Mouse (Mus musculus): ENCODE data around the gene Cntnap5b.
"Not testable (repeated sequence)": the region's sequence is repeated elsewhere in the genome, so short reads cannot be mapped to it uniquely, and the experiment has no call there.

The Cntnap5b gene

GRCm38 (mm10) chr1:99772614-99773013 lies at the start of gene Cntnap5b:
Cntnap5b (plus strand) TSS chr1:99772765.
- no peak for DNase-seq

GRCm38 (mm10) chr1:99759996-99760395 lies 12.6 kb upstream of the Cntnap5b start:
- no peak for DNase-seq

DNA sequence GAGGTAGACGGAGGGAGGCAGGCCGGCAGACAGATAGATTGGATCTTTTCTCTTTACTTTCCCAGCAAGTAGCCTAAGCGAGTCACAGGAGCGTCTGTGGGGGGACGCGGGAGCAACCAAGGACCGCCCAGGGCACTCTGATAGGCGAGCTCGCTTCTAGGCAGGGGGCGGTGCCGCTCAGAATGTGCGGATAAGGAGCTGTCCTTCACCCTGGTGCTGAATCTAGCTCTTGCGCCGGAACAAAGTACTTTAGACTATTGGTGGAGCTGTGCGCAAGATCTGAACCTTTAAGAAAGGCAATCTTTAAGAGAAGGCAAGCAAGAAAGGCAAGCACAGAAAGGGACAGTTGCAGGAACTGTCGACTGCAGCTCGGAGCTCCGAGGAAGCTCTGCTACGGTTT lies 382 bp upstream of the Cntnap5b start:
- peak; percentile 86 to 88 for DNase-seq

DNA sequence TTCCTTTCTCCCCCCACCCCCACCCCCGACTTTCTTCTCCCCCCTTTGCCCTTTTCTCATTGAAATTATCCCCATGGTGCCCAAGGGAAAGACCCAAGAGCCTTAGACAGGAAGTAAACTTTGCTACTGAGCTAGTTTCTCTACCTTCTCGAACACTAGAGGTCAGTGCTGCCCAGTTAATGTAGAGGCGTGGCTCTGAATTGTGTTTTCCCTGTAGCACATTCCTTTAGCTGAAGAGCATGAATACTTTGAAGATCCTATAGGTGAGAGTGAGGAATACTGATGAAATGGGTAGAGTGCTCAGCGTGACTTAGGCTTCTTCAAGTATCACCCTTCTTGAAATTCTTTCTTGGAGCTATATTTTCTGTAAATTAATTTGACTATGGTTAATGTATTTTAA lies 1.6 kb downstream of the Cntnap5b start:
- DNase-seq, result peak; percentile 15 to 19

DNA sequence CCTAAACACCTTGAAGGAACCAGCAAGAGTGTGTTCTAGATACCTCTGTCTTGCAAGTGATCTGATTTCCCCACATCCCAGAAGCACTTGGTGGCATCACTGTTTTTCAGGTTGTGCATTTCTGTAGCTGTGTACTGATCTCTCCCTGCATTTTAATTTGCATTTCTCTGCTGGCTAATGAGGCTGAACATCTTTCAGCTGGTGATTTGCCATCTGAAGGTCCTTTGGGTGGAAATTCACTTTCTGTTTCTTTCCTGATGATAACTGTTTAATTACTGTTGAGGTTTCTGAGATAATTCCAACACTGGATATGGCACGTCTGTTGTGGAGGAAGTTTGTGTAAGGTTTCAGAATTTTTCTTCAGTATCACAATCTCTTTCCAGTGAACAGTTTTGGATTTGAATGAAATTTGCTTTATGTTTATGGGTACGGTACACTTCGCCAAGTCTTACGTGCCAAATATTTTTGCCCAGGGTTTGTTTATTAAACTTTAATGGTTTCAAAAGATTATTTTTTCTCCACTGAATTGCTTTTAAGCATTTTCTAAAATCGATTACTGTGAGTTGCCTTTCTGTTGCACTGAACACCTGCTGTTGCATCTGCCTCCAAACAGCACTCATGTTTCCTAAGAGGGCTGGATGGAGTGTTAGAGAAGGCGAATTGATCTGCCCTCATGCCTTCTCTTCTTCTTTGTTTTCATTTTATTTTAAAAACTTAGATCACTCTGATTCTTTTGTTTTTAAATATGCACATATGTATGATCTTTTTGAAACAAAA lies 41.0 kb downstream of the Cntnap5b start:
- no peak for DNase-seq

DNA sequence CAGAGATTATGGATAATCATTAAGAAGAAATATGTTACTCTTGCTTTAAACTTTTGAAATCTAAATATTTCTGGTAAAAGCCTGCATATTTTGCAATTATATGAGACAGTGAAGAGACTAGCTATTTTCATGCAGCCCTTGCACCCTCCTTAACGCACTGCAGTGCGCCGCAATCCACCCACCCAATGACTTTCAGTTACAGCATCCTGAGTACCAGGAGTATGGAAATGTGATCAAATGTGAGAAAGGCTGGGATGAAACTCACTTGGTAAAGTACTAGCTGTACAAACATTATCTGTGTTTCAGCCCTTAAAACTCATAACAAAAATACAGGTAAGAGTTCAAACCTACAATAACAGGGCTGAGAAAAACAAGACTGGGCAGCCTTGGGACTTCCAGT lies 99.8 kb downstream of the Cntnap5b start:
- no peak for DNase-seq

DNA sequence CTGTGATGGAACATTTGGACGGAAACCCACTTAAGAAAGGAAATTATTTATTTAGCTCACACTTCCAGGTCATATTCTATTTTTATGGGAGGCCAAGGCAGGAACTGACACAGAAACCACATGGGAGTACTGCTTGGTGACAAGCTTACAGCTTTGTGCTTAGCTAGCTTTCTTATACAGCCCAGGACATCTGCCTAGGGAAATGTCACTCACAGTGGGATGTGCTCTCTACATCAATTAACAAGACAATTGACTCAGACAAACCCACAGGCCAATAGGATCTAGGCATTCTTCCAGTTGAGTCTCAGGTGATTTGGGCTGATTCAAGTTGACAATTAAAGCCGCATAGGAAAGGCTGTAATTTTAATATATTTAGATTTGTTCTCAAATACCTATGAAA lies 135.2 kb downstream of the Cntnap5b start:
- DNase-seq, result no peak

DNA sequence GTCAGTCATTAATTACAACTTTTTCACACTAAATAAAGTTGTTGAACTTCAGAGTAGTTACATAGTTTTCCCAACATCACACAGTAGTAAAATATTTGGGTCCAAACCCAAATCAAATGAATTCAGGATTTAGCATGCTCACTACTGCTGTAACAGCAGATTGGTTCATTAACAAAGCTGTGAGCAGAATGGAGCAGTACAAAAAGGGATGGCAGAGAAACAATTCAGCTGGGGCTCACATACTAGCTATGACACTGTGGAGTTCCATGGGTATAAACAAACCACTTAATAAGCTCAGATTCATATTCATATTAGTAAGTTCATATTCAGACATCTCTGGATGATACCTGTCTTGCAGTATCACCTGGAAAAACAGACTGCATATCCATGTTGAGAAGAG lies 170.9 kb downstream of the Cntnap5b start:
- DNase-seq, result no peak

- DNase-seq, result no peak
These were observed 186.9 kb downstream of the Cntnap5b start for GRCm38 (mm10) chr1:99959428-99959987.

DNA sequence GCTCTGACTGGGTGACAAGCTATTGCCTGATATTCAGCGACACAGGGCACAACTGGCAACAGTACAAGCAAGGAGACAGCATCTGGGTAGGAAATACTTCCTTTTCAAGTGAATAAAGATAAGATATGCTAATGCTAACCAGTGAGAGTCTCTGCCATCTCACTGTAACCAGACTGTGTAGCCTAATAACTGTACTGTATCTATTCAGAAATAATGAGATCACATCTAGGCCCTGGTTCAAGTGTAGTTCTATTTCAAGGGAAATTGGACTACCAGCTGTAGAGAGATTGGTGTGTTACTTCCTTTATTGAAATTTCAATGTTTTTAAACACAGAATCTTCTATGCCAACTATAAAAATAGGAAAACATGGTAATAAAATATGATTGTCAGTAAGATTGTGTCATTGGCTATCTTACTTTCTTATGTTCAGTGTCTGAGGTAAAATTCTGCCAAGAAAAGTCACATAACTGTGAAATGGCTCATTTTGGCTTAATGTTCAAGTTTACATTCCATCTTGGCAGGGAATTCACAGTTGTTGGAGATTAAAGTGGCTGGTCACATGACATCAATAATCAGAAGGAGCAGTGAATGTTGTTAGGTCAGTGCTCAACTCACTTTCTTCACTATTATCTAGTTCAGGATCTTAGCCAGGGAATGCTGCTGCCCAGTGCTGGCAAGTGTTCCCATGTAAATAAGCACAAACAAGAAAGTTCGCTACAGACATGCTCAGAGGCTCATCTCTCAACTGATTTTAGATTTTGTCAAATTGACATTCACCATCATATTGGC lies 194.9 kb downstream of the Cntnap5b start:
- DNase-seq, result no peak

DNA sequence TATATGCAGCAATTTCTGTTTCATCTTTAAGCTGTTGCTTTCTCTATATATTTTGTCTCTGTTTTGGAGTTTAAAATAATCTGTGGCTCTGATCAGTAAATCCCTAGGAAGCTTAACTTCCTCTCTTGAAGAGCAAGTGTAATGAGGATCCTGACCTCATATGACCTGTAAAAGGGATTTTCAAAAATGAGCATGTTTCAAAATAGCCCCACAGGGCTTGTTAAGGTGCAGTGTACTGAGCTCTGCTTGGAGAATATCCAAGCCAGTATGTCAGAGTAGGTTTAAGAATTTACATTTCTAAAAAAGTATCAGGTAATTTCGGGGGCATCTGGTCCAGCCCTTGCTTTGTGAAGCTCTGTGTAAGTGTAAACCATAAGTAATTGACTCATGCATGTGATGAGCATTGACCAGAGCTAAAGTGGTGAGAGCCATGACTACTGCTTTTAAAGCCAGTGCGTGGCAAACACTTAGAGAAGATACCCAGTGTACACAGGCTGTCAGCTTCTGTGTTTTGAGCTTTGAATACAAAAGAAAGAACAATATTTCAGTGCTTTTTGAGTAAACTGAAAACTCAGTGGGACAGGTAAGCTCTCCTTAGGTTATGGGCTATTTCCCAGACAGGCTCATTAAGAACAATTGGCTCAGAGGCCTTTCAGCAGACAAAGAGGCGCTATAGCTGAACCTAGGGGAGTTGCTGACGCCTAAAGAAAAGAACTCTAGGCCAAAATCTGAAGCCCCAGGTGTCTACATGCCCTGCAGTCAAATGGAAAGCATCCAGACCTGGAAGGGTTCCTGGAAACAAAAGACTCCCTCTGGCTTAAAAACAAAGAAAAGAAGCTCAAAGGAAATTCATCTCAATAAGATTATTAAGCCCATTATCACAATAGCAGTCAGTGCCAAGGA lies 197.9 kb downstream of the Cntnap5b start:
- no peak for DNase-seq

- not testable (repeated sequence) for DNase-seq
These were observed 228.7 kb downstream of the Cntnap5b start for GRCm38 (mm10) chr1:100001226-100001625.

DNA sequence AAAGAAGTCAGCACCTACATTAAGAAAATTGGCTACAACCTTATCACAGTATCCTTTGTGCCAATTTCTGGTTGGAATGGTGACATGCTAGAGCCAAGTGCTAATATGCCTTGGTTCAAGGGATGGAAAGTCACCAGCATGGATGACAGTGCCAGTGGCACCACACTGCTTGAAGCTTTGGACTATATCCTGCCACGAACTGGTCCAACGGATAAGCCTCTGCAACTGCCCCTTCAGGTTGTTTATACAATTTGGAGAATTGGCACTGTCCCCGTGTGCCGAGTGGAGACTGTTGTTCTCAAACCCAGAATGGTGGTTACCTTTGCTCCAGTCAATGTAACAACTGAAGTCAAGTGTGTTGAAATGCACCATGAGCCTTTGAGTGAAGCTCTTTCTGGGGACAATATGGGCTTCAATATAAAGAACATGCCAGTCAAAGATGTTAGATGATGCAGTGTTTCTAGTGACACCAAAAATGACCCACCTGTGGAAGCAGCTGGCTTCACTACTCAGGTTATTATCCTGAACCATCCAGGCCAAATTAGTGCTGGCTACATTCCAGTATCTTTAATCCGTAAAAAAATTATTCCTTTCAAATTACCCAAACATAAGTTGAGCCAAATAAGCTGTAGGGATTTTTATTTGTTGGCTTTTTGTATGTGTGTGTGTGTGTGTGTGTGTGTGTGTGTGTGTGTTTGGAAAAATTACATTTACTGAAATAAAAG lies 233.6 kb downstream of the Cntnap5b start:
- DNase-seq, result no peak

- DNase-seq, result no peak
These were observed 269.2 kb downstream of the Cntnap5b start for GRCm38 (mm10) chr1:100041808-100042207.

GRCm38 (mm10) chr1:100079812-100080211 lies 307.2 kb downstream of the Cntnap5b start:
- no peak for DNase-seq

DNA sequence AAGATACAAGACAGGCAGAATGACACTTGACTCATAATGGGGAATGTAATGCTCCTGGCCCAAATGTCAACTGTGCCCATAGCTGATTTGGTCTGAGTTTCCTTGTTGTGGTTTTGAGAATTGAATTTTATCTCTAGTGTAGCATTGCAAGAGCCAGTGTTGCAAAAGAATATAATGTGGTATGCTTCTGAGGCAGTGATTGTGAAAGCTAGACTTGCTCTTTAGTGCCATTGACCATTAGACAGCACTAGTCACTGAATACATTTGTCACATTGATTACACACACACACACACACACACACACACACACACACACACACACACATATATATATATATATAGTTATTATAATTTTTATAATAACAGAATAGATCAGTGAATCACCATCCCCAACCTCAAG lies 328.0 kb downstream of the Cntnap5b start:
- DNase-seq, result no peak

- DNase-seq, result no peak
These were observed 328.5 kb downstream of the Cntnap5b start for GRCm38 (mm10) chr1:100101017-100101416.

- DNase-seq, result no peak
These were observed 331.8 kb downstream of the Cntnap5b start for GRCm38 (mm10) chr1:100104343-100104742.

DNA sequence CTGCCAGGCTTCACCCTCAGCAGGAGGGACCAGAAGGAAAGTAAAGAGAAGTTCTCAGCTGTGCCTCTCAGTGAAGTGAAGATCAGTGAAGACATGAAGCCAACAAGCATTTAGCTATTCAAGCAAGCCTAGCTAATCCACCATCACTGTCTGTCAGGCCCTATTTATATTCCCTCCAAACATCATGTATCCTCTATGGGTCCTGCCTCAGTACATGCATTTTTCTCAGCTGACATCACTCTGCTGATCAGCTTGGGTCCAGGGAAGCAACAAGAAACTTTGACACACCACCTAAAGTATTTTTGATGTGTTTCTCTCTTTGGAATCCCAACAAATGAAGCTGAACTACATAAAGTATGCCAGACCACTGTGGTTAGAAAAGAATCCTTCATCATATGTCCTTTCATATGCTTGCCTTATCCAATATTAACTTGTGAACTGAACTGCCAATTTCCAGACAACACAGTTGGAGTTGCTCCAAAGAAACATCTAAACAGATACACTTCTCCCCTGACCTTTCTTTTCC lies 349.9 kb downstream of the Cntnap5b start:
- no peak for DNase-seq

DNA sequence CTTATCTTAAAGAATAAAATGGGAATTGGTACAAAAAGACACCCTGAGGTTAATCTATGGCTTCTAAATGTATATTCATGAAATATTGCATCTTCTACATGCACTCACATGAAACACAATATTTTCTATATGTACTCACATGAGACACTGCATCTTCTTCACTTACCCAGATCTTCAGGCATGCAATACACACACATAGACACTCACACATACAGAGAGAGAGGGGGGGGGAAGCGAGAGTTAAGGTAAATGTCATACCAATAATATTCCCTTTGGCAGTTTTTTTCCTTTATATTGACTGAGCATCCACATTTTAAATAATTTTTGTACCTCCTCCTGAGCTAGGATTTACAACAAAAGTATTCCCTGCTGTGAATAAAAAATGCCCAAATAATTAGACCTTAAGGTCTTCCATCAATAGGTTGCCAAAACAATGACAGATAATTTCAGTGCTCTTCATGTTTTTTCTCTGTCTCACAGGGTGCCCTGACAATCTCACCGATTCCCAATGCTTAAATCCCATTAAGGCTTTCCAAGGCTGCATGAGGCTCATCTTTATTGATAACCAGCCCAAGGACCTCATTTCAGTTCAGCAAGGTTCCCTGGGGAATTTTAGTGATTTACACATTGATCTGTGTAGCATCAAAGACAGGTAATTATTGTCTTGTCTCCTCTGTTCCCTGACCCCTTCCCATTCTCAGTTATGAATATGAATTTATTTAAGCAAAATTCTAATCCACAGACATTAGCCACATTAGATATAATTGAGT lies 391.2 kb downstream of the Cntnap5b start:
- DNase-seq, result no peak

DNA sequence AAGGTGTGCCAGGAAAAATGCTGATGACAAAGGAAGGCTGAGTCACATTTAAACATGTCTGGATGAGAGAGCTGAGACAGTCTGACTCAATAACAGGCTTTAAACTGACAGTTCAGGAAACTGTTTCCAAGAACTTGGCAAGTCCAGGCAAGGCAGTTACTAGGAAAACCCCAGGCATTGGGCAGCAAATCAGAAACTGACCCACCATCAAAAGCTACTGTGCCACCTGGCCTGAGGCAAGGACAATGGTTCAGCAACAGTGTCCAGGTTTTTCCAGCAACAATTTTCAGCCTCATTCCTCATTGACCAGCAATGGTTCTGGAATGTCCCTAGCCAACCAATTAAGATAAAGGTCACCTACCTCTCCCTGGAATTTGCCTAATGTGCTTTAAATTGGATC lies 399.0 kb downstream of the Cntnap5b start:
- DNase-seq, result no peak

All from kidney, postnatal 4 days (tissue).